Mouse (Mus musculus): ENCODE measurements at regions not wholly inside any gene's neighbourhood (a gene's known extent, or its start where the extent isn't known, plus 50 kb on each side); places are given as distances from the start of the nearest gene placed in this dataset.
"Not testable (repeated sequence)": the region's sequence is repeated elsewhere in the genome, so short reads cannot be mapped to it uniquely, and the experiment has no call there.

GRCm38 (mm10) chr11:16559001-16559699, 50.9 kb upstream of the Sec61g start:
- no peak for DNase-seq

- no peak for DNase-seq
Observed at GRCm38 (mm10) chr11:16561727-16562126, 53.4 kb upstream of the Sec61g start.

GRCm38 (mm10) chr11:16589085-16589680, 80.9 kb upstream of the Sec61g start:
- DNase-seq: no peak

- DNase-seq: no peak
Observed at GRCm38 (mm10) chr11:16590541-16590940, 82.3 kb upstream of the Sec61g start.

- peak; percentile 28 to 44 for DNase-seq
Observed at GRCm38 (mm10) chr11:16591471-16591921, 83.2 kb upstream of the Sec61g start.

- DNase-seq: no peak
Observed at GRCm38 (mm10) chr11:16592006-16592405, 83.7 kb upstream of the Sec61g start.

GRCm38 (mm10) chr11:16592766-16593165, 84.5 kb upstream of the Sec61g start:
- DNase-seq: no peak

GRCm38 (mm10) chr11:16594832-16595231, 86.5 kb upstream of the Sec61g start:
- no peak for DNase-seq

GRCm38 (mm10) chr11:16597038-16597830, 89.0 kb upstream of the Sec61g start:
- no peak for DNase-seq

GRCm38 (mm10) chr11:16602947-16603346, 94.7 kb upstream of the Sec61g start:
- DNase-seq: no peak

- DNase-seq: no peak
Observed at GRCm38 (mm10) chr11:16606435-16607214, 98.3 kb upstream of the Sec61g start.

GRCm38 (mm10) chr11:16607900-16608422, 99.7 kb upstream of the Sec61g start:
- not testable (repeated sequence) for DNase-seq

- DNase-seq: no peak
Observed at GRCm38 (mm10) chr11:16611741-16612140, 103.5 kb upstream of the Sec61g start.

GRCm38 (mm10) chr11:16612524-16612923, 104.2 kb upstream of the Sec61g start:
- DNase-seq: no peak

GRCm38 (mm10) chr11:16619736-16620135, 111.5 kb upstream of the Sec61g start:
- DNase-seq: no peak

- DNase-seq: no peak
Observed at GRCm38 (mm10) chr11:16623694-16624093, 115.4 kb upstream of the Sec61g start.

GRCm38 (mm10) chr11:16627294-16628085, 119.2 kb upstream of the Sec61g start:
- peak; percentile 3 to 6 for DNase-seq

- DNase-seq: no peak
Observed at GRCm38 (mm10) chr11:16629410-16630129, 121.3 kb upstream of the Sec61g start.

- DNase-seq: not testable (repeated sequence)
Observed at GRCm38 (mm10) chr11:16635796-16636195, 116.2 kb upstream of the Egfr start.

GRCm38 (mm10) chr11:16637679-16638078, 114.3 kb upstream of the Egfr start:
- DNase-seq: no peak

- DNase-seq: no peak
Observed at GRCm38 (mm10) chr11:16638349-16638748, 113.7 kb upstream of the Egfr start.
